Mouse (Mus musculus) cerebellum, adult (tissue): ENCODE measurements around the gene Prnd.
A peak's percentile ranks its signal among the peaks of the same experiment; 100 is the strongest.

ENCODE experiments used
- ATAC-seq: cut with Nextera tagmentation; 2 replicates; pipeline ENCODE4 v1.9.2; 2017; ENCODE audit warnings: mild to moderate bottlenecking, moderate library complexity, mixed read lengths; ENCODE audit not compliant: insufficient number of reproducible peaks, low FRiP score, low TSS enrichment

Prnd gene

DNA sequence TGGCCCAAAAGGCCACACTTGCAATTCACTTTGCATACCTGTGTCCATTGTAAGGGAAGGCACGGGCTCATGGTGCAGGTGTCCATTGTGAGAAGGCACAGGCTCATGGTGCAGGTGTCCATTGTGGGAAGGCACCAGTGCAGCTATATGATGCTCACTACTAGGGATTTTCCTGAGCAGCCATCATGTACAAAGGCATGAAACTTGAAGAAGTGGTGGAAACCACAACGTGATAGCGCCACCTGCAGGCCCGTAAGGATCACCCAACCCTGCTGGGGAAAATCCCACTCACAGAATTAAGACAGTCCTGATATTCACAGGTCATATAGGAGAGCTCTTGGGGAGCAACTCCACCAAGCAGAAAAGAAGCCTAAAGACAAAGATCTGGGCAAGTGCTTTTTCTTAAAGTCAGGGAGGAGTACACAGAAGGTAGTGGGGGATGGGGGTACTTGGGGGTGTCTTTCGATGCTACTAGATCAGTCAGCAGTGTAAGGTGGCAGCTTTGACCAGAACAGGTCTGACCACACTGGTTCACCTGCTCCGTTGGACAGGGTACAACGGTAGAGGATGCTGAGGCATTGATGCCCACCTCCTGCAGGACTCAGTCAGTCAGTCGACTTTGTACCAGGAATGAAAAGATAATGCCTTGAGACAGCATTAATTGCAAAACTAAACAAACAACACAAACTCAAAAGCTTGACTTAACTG lies 11.1 kb upstream of the Prnd start:
- ATAC-seq: peak; percentile 58

- no peak for ATAC-seq
Measured at GRCm38 (mm10) chr2:131940506-131940905, 10.2 kb upstream of the Prnd start.

GRCm38 (mm10) chr2:131941501-131941900 lies 9.2 kb upstream of the Prnd start:
- no peak for ATAC-seq

DNA sequence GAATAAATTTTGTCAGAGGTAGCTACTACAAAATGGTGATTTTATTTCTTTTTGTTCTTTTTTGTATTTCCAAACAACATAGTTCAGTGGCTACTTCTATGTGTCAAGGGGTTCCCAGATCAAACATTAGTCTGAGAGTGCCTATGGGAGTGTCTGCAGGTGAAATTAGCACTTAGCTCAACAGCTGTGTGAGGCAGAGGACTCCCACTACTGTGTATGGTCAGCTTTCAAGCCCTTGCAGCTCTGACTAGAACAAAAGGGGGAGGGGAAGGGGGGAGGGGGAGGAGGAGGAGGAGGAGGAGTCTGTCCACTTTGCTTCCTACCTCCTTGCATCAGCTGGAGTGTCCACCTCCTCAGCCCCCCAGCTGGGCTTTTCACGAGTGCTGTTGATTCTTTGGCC lies 6.3 kb upstream of the Prnd start:
- no peak for ATAC-seq

DNA sequence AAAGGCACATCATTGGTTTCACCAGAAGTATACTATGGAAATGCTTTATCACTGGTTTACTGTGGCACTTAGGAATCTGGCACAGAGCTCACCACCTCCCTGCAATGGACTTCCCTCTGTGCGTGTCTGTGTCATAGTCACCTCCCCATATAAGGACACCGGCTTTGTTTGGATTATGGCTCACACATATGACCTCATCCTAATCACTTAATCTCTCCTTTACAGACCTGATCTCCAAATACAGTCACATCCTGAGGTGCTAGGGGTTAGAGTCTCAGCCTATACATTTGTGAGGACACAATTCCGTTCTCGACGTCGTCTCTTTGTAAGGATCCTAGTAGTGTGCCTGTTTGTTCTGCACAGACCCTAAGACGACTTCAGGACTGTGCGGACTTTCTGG lies 5.4 kb upstream of the Prnd start:
- ATAC-seq: no peak

DNA sequence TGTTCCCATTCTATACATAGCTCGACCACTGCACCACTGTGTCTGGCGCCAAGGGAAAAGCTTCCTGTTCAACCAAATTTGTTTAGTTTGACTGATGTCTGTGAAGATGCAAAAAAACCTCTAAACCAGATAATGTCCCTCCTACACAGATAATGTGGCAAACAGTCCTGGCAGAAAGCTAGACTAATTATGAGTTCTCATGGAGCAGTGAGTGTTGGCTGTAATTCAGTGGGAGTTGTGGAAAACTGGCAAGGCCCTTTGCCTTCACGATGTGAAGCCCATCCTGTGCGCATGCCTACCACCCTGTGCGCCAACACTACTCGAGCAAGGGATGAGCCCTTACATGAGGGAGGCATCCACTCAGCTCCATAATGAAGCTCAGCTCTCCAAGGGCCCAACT lies 4.9 kb upstream of the Prnd start:
- no peak for ATAC-seq

DNA sequence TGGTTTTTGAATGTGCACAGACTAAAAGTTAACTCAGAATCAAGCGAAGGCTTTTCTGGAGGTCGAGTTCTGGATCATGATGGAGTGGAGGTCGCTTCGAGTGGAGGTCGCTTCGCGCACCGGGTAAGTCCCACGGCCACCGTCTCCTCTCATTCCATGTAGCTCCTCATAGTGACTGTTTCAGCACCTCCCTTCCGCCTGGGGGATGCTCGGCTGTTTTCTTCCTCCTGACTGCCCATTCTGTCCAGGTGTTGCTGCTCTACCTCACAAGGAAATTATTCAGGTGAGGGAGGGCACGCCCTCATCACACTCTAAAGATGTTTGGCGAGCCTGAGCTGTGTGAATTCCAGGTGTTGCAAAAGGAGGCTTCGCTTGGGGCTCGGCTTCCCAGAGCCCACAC lies 4.3 kb upstream of the Prnd start:
- ATAC-seq: no peak

GRCm38 (mm10) chr2:131948156-131948555 lies 2.5 kb upstream of the Prnd start:
- ATAC-seq: no peak

DNA sequence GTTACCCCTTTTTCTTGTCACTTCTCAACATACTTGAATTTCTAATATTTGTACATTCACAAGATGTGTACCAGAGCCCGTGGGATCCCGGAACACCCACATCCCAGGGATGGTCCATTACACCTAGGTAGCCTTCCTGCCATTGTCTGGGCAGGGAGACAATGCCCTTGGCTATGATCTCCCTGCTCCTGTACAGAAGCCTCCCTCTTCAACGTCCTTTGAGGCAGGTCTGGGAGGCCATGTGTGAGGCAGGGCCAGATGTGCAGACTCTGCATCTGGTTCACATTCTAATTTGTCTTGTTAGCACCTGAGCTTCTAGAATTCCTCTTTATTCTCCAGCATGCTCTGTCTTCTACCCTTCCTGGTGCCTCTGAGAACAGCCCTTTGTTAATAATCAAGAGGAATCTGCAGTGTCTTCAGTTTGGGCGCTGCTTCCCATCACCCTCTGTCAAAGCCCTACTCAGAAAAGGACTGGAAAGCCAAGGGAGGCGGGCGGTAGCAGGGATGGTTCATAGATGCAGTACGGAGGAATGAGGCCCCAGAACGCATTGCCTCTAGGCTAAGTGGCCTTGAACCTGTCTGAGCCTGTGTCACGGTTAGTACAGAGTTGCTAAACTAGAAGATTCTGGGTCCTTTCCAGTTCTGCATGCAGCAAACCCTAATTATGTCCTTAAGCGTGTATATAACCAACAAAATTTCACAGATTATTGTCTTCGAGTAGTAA lies 1.6 kb upstream of the Prnd start:
- no peak for ATAC-seq

DNA sequence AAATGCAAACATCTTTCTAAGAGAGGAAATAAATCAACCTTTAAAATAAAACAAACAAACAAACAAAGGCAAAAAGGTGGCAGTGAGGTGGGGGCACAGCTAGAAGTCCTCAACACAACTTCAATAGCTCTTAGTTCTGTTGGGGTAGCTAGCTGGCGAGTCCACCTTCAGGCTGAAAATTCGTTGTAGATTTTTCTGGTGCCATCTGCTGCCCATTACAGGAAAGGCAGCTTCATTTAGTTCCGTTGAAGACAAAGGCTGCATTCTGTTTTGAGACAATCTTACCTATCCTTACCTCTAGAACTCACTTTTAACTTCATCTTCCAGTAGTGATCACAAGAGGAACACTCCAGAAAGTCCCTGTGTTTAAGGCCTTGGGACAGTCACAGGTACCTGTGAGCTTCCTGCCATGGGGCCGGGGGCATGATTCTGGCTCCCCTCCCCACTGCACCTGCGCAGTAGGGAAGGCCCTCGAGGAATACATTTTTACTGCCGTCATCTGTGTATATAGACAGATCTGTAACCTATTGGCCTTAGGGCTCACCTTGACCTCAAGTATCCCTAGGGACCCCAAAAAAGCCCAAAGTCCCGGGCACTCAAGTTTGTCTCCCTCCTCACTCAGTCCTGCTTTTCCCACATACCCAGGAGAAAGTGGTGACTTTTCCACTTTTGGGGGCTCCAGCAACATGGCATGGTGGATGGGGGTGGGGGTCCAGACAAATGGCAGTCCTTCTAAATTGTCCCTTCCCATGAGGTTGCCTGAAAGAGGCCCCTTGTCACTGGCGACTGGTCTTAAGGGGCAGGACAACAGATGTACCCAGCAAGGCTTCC lies 679 bp upstream of the Prnd start:
- ATAC-seq: no peak

DNA sequence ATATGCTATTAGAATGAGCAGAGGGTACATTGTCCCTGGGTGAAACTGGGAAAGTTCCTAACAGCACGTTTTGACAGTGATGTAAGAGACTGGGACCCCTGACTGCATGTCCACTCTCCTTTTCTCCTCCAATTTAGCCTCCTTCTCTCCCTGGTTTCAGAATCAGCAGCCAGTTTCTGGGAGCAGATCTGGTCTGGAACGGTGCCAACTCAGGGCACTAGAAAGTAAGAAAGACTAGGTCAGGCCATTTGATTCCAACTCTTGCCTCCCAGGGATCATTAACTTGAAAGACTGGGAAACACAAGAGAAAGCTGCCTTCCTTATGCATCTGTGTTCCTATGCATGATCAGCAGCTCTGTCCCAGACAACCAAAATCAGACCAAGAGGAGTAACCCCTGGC lies 1.8 kb downstream of the Prnd start:
- 0 out of 2 replicates have a peak, but pooled peaks have one; percentile 16 for ATAC-seq

GRCm38 (mm10) chr2:131952961-131953538 lies 2.4 kb downstream of the Prnd start:
- ATAC-seq: no peak

DNA sequence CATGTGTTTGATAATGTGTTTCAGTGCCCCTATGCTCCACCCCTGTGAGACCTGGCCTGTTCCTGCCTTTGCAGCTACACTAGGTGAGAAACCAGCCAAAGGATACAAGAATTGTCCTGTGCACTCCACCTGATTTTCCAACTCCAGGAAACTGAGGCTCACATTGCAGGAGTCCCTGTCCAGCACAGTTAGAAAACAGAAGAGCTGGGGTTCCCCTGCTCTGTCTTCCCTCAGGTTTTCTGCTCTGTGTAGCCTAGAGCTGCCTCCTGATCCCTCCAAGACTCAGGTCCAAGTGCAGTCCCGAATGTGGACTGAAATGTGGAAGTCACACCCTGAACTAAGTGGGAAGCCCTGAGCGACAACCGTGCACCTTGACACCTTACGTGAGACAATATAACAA lies 3.0 kb downstream of the Prnd start:
- no peak for ATAC-seq

DNA sequence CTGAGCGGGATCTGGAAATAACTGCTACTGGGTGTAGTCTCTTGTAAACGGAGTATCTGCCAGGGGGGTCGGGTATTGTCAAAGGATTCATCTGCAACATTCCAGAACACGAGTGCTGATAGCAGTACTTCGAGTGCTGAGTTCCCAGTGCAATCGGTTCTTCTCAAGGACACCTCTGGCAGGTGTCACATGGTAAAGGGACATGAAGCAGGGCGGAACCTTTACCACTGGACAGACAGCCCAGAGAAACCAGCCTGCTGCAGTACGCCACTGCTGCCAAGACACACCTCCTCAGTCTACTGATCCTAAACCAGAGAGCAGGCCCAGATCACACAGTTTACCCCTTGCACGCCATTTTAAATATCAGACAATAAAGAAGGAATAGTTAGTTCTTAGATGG lies 4.2 kb downstream of the Prnd start:
- ATAC-seq: no peak

DNA sequence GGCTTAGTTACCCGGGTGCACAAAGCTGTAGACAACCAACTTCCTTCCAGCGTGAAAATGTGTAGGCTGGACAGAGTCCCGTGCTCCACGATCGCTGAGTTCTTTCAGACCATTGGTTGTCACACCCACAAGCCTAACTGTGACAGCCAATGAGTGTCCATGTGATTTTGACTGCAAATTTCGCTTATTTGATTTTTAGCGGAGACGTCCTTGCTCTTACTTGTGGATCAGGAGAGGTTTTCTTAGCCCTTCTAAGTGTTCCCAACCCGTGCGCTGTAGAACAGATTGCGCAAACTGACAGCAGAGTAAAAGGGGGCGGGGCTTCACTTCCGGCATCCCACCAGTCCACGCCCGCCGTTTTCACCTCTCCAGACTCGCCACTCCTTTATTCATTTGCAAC lies 4.6 kb downstream of the Prnd start:
- ATAC-seq: no peak

GRCm38 (mm10) chr2:131956336-131957256 lies 5.9 kb downstream of the Prnd start:
- no peak for ATAC-seq

DNA sequence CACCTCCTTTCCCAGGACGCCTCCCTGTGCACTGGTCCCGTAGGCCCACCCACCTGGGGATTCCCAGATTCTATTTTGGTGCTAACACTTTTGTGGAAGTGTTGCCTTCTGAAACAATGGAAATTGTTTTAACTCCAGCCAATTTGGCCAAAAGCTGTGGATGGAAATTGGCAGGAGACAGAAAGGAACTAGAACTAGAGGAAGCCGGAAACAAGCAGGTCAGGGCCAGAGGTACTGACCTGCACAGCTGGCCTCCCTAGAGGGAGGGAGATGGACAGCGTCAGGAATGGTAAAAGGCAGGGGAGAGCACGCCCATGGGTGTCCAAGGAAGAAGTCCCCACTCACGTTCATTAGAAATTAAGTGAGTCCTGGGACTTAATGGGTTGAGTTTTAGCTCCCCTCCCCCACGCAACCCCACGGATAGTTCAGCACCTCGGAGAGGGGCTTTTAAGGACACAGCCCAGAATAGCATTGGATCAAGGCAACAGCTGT lies 7.1 kb downstream of the Prnd start:
- no peak for ATAC-seq

GRCm38 (mm10) chr2:131961671-131962070 lies 11.0 kb downstream of the Prnd start:
- no peak for ATAC-seq

DNA sequence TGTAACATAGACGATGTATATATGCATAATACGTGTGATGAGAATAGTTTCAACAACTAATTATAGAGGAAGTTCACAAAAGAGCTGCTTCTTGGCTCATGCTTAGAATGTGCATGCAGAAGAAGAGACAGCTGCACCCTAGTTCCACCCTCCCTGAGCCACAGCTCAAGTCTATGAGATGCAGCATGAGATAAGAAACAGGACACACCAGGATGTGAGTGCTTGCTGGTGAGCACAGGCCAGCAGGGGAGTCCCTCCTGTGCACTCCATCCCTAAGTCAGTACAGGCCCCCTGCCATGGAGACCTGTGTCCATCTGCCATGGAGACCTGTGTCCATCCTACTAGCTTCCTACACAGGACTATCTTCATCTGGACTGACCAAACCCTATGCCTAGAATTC lies 19.9 kb downstream of the Prnd start:
- no peak for ATAC-seq

DNA sequence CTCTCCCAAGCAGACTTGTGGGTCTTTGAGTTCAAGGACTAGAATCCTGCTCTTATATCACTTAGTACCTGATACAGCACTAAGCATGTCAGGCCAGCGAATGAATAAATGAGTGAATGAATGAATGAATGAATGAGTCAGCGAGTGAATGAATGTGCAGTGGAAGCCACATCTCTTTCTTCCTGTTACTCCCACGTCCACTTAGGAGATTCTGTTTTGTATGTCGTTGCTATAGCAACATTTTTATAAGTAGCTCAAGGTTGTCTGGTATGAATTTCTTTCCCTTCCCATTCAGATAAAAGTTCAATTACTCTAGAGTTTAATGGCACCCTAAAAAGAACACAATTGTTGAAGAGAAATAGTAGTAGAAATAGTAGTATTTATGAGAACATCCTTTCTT lies 20.4 kb downstream of the Prnd start:
- no peak for ATAC-seq
